Mouse (Mus musculus) 3134 (cell line): ENCODE measurements around the gene Dpf3.
A peak's percentile ranks its signal among the peaks of the same experiment; 100 is the strongest.

Experiments
- DNase-seq: peaks from one replicate; pipeline ENCODE4 v3.0.0-alpha.2; 2011; ENCODE audit warnings: low spot score; ENCODE audit not compliant: insufficient read length; ENCODE audit errors: extremely low read depth

Gene Dpf3

DNA sequence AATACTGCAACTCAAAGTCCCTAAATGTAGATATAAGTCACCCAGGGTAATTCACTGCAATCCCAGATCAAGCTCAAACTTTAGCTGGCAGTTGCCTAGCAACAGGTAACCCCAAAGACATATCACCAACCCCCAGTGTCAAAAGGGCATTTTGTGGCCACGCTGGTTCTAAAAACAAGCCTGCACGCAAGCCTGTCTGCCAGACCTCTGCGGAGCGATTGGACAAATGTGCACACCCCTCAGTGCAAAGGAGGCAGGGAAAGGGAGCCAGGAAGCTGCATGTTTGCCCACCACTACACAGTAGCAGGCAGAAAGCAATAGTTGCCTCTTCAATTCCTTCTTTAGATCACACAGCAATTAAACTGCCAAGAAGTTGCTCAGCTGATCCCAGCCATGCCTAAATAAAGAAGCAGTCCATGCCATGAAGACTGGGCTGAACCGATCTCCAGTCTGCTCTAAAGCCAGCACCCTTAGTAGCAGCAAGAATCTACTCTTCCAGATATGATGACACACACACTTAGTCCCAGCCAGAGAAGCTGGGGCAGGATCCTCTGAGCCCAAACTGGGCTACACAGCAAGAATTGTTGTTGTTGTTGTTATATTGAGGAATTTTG, 13.4 kb downstream of the Dpf3 start:
- DNase-seq: no peak

DNA sequence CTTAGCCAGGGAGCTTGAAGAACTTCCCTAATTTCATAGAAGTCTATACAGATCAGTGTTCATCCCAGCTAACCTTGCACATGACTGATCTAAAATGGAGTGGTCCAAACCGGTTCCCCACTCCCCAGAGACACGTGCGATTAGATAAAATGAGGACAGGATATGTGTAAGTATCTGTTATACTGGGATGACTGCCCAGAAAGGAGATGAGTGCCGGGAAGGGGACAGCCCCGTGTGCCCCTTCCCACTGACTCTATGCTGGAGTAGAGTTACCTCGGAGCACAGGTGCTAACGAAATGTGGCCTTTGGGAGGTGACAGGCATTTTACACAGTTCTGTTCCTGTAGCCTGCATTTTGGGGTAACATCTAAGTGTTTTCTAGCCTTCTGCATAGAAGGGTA, 15.8 kb downstream of the Dpf3 start:
- no peak for DNase-seq

DNA sequence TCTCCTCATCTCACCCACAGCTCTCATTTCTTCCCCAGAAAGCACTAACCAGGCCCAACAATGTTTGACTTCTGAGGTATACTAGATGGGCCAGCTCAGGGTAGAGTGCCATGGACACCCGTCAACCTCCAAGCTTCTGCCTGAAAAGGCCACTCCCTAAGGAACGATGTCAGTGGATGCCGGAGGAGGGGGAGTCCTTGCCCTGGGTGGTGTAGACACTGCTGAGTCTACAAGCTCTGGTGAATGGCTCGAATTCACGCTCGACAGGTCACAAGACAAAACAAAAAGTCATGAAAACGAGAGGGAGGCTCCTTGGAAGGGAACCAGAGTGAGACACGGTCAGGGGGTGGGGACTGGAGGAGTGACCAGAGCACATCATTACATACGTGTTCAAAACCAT, 17.4 kb downstream of the Dpf3 start:
- DNase-seq: no peak

DNA sequence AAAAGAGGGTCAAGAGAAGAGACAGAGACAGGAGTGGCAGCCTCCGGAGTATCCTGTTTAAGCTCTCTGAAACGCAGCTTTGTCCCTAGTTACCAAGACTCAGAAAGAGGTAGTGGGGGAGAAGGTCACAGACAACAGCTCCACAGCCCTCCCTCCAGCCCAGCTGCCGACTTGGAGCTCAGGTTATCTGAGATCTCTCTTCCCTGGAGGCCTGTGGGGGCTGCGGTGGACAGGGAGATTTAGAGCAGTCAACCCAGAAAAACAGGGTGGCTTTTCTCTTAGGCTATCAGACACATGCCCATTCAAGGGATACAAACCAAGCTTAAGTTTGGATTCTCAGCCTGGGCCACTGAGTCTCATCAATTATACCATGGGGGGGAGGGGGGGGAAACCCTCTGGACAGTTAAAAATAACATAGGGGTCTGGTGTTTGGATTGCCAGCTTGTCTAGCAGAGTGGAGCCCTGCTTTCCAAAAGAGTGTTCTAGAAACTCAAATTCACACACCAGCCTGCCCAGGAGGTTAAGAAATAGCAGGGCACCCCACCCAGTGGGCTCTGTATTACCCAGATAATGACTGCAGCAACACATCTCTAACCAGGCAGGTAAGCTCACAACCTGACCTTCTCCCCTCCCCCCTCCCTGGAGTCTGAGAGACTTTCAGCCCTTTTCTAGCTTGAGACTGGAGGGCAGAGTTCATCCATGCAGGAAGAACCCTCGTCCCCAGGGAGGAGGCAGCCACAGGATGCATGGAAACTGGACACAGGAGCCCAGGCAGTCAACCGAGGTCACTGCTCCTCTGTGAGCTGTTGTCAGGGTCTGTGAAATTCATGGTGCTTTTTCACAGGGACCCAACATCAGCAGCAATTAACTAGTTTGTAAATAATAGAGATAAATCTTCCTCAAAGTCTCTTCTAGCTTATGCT, 20.7 kb downstream of the Dpf3 start:
- DNase-seq: no peak

DNA sequence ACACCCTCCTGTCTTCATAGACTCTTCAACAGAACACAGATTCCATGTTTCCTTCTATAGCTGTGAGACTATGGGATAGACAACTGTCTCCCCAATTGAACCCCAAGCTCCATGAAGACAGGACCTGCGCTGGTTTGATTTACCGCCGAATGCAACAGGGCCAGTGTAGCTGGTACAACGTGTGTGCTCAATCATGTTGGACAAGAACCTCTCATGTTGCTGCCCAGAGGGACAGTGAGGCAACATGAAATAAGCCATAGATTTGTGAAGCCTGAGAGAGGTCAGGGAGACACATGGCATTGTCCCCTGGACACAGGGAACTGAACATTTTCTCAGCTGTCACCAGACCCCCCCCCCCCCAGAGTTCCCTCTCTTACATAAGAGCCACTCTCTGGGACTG, 21.5 kb downstream of the Dpf3 start:
- no peak for DNase-seq

DNA sequence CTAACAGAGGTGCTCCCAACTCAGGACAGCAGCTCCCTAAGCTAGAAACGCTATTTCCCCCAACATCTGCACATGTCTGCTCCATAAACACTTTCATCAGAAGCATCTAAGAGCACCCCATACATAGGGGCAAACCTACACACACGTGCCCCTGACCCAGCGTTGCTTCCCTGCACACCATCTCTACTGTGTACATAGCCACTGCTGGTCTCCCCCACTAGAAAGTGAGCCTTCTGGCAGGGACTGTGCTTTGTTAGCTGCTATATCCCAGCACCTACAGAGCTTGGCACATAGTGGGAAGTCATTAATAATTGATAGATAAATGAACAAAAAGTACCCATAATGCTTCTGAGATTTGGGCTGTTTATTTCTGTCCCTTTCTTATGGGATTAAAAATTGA, 27.2 kb downstream of the Dpf3 start:
- DNase-seq: no peak

DNA sequence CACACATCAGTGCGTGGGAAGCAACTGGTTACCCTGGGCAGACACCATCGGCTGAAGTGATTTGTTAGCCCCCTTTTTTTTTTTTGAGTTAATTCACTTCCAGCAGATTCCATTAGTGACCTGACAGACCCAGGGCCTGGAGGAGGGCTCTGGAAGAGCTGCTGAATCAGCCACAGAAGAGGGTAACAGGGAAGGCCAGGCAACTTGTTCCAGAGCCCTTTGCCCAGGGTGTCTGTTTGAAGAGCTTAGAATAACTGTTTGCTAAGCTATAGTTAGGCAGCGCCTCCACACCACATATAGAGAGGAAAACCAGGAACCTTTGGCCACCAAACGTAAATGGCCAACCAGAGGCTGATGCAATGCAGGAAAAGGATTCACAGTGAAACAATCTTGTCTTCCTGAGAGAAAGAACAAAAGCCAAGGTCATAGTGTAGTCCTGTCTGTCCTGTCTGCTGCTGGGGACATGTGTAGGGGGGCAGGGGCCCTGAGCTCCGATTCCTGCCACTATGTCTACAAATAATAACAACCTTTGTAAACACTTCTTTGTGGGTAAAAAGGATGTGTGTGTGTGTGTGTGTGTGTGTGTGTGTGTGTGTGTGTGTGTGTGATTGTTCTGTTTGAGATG, 32.7 kb downstream of the Dpf3 start:
- no peak for DNase-seq

DNA sequence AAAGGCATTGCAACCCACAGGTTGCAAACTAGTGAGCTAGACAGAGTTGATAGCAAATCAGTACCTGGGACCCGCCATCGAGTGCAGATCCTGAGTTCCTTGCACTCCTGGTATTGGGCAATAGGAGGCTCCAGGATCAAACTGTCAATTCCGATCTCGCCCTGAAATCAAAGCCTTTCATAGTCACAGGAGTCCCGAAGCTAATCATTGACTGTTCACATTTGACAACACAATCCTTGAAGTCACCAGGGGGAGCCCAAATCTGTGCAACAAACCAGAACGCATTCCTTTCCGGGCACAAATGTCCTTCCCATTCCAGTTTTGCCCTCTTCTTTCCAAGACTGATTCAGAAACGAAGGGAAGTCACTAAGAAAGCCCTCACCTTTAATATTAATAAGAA, 35.7 kb downstream of the Dpf3 start:
- no peak for DNase-seq

DNA sequence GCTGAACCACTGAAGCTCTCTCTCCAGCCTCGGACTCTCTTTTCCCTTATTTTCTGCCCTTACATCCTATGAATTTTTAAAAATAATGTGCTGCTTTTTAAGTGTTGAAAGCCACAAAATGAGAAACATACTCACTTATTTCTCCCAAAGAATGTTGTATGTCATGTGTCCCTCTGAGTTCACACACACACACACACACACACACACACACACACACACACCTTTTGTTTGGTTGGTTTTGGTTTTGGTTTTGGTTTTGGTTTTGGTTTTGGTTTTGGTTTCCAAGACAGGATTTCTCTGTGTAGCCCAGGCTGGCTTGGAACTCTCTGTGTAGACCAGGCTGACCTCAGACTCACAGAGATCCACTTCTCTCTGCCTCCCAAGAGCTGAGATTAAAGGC, 37.0 kb downstream of the Dpf3 start:
- DNase-seq: peak; percentile 2

DNA sequence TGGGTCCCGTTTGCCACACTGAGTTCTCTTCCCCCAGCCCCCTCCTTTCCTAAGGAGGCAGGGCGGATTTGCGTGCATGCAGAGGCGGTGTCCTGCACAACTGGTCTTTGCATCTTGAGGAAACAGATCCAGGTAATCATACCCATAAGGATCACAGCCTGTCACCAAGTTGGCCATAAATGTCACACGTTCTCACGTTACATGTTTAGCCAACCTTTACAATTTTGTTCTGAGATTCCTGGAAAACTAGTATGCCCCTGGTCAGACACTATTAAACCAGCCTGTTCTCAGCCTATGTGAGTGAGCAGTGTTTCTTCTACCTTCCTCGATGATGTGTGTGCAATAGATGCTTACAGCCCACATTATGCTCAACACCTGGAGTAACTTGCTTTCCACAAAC, 38.3 kb downstream of the Dpf3 start:
- DNase-seq: no peak

DNA sequence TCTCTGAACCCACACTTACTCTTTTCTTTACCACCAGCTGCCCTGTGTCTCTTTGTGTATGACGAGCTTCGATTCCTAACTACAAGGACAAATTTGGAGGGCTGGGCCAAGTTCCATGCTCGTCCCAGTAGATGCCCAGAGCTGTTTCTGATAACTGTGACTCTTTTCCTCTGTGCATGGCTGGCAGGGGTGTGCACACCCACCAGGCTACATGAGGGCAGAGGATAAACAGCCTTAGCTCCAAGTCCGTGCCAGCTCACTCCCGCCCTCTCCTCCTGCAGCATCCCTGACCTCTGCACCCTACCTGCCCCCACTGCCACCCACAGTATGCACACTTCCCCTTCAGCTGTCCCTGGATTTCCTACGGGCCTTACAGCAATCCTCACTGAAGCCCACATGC, 41.9 kb downstream of the Dpf3 start:
- DNase-seq: no peak

DNA sequence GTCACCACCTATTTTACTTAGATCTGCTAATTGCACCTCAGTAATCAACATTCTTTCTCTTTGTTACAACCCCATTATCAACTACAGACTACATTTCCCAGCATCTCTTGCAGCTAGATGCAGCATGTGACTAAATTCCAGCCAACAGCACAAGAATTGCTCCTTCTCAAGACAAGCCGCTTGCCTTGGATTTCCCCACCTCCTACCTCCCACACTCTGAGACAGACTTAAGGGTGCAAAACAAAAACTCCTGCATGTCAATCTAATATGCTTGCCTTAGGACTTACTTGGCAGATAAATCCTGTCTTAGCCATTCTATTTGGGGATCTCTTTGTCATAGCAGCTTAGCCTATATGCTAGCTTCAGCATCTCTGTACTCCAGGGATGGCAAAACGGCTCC, 43.1 kb downstream of the Dpf3 start:
- no peak for DNase-seq

DNA sequence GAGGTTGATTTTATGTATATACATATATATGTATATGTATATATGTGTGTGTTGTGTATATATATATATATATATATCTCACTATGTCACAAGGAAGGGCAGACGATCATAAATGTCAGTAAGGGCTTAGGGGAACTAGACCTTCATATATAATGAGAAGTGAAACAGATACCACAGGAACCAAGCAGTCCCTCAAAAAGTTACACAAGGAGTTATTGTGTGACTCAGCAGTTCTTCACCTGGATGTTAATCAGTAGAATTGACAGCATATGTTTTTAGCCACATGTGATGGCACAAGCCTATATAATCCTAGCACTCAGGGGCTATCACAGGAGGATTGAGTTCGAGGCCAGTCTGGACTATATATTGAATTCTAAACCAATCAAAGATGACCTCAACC, 49.5 kb downstream of the Dpf3 start:
- DNase-seq: no peak

DNA sequence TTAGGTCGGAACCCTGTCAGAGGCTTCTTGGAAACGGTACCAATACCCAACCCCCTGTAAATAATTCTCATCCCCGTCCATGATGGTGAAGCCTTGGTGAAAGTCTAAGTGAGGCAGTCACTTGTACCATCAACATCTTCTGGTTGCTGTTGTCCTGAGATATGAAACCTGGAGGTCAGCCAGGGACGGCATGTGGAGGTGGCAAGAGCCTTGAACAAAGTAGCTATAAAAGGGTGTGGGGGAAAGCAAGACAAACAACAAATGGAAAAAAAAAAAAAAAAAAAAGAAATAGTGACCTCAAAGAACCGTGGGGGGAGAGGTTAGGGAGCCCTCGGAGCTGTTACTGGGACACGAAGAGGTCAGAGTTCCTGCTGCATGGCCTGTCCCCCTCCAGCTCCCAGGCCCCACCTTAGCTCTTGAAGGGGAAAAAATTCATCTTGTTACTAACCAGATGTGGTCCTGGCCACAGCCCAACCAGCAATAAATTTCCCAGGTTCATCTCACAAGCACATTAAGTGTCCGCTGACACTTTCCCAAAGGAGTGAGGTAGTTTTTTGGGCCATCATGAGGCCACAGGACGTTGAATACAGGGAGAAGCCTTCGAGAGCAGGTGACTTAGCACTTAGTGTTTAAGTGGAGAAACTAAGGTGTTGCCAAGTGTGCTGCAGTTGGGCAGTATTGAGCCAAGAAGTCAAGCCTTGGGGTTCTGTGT, 53.4 kb downstream of the Dpf3 start:
- no peak for DNase-seq

DNA sequence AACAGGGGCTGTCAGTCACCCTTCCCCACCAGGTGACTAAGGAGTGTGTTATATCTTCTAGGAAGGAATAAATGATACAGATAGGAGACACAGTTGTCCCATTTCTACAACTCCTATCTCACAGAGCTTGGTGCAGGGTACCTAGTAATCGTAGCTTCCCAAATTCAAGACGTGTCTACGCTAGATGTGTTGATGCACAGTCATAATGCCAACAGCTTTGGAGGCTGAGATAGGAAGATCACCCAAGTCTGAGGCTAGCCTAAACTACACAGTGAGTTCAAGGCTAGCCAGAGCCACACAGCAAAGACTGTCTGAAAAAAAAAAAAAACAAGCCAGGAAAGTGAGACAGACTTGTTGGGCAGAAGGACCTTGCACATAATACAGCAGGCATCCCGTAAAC, 54.1 kb downstream of the Dpf3 start:
- DNase-seq: no peak

DNA sequence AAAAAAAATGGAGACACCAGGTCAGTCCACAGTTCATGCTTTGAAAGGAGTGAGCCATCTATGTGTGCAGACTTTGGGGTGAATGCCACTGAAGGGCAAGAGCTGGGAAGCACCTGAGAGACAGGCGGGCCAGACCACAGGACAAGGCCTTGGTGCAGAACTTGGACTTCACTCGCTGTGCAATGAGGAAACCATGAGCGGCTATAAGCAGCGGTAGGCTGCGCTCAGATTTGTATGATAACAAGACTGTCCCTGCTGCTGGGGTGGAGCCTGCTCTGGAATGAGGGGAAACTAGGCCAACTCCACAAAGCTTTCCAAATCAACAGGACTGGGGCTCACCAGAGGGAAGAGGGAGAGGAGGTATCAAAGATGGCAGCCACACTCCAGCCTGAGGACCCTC, 57.3 kb downstream of the Dpf3 start:
- no peak for DNase-seq

DNA sequence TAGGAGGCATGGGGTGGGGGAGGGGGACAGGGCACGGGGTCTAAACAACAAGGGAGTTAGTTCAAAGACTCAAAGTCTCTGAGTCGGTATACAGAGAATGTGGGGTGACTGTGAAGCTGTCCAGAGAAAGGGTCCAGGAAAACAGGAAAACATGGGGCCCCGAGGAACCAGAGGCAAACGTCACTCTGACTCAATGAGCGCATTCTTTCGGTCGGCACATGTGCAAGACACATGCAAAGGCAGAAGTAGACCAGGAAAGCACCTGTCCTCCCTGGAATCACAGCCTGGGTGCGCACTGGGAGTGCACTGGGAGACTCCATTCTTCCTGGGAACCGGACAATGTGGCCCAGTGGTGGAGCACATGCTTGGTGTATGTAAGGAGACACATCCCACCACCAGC, 59.5 kb downstream of the Dpf3 start:
- DNase-seq: no peak

DNA sequence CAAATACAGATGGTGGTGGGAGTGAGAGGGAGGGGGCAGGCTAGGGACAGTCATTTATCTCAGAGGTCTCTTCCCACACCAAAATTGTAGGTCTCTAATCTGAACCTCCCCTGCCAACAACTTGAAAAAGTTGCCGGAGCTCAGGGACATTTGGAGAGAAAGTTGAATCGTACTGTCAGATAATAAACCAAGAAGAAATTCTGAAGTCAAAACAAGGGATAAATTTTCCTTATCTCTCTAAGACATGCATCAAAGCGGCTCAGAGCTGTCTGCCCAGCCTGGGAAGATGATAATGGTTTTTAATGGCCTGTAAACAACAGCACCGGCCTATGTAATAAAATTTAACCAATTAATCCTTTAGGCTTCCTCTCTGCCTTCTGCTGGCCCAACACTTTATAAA, 59.9 kb downstream of the Dpf3 start:
- DNase-seq: no peak

DNA sequence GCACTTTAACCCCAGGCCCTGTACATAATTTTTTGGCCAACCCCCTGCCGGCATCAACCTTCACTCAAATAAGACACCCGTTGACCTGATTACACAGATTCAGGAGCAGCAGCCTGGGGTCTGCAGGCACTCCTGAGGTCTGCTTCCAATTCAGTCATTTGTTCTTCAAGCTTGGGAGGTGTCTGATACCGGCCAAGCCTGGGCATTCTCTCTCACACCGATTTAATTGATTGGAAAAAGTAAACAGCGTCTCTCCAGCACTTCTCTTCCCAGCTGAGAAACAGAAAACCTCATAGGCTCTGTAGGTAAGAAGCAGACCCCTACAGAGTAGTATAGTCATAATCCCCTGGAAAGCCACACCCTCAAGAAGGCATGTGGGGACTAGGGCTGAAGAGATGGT, 61.2 kb downstream of the Dpf3 start:
- no peak for DNase-seq

DNA sequence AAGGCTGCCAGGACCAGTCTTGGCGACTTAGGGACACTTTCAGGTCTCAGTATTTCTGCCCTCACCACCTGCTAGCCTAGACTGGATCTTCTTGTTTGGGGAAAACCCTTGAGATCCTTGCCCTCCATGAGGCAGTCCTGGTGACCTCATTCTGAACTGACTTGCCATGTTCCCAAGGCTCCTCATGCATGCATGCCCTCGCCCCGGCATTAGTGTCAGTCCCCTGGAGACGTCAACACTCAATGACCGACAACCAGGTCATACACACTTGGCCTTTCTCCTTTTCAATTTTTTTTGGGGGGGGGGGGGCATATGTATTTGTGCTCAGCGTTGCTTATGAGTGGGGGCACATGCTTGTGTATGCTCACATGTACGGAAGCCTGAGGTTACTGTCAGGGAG, 61.8 kb downstream of the Dpf3 start:
- DNase-seq: no peak

DNA sequence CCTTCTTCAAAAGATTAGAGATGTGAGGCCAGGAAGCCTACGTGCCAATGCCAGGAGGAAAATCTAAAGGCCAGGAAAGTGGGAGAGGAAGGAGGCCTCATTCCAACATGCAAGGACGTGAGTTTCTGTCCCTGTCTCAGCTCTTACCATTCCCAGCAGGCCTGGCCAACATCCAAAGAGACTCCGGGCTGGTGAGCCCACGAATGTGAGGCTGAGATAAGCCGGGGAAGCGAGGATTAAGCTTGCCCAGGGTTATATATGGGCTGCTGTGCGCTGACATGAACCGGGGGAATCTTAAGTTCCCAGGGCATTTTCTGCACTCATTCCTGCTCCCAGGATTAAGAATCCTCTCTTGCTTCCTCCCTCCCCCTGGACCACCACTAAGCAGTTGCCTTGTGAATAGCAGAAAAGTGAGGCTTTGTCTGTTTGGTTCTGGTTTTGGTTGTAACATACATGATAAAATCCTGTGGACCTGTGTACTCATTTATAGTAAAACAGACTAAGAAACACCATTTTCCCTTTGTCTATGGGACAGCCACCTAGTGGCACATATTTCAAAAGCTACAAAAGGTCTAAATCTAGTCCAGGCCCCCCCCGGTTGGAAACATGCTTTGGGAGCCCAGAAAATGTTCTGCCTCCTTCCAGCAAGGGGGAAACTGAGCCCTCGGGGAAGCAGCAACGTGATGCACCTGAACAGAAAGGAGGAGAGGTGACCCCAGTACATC, 62.6 kb downstream of the Dpf3 start:
- no peak for DNase-seq
